Mouse (Mus musculus): ENCODE measurements at regions not wholly inside any gene's neighbourhood (a gene's known extent, or its start where the extent isn't known, plus 50 kb on each side); places are given as distances from the start of the nearest gene placed in this dataset.
"Not testable (repeated sequence)": the region's sequence is repeated elsewhere in the genome, so short reads cannot be mapped to it uniquely, and the experiment has no call there.

- no peak for DNase-seq
Measured at GRCm38 (mm10) chr14:113838237-113838636, 523.8 kb downstream of the Tpm3-rs7 start.

GRCm38 (mm10) chr14:113847836-113848235, 533.4 kb downstream of the Tpm3-rs7 start:
- not testable (repeated sequence) for DNase-seq

GRCm38 (mm10) chr14:113852988-113853387, 538.6 kb downstream of the Tpm3-rs7 start:
- no peak for DNase-seq

GRCm38 (mm10) chr14:113867123-113868019, 553.0 kb downstream of the Tpm3-rs7 start:
- no peak for DNase-seq

- no peak for DNase-seq
Measured at GRCm38 (mm10) chr14:113883581-113883980, 569.2 kb downstream of the Tpm3-rs7 start.

DNA sequence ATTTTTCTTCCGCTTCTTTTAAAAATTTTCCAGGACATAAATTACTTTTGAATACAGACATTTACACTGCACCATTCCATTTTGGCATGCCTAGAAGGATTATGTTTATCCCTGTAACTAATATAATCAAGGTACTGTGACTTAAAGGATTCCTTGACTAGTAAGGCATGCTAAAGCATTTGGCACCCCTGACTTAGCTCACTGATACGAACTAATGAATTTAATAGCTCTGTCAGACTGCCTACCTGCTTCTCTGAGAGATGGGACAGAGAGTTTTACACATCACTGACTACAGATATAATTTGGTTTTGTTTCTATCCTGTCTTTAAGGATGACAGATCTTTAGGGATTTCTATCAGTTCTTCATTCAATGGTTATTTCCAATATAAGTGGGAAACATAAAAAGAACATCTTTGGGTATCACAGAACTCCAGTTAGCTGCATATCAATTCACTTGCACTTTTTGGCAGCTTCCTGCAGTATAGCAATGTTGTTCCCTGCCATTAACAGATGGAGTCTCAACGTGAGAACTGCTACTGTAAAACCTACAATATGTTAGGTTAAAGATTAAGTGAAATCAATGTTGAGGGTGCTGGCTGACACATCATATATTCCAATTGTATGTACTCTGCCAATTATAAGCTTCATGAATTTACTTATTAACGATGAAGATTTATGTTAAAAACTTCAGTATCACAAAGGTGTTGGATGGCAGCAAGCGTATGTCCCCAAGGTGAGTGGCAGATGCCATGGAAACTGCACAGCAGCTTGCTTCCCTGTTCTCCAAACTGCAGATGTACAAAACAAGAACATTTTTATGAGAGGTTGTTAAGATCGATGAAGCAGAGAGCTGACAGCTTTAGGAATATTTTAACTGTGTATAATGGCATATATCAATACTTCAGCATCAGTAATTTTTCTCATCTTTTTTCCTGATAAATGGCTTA, 572.8 kb downstream of the Tpm3-rs7 start:
- DNase-seq, result peak; percentile 7

- no peak for DNase-seq
Measured at GRCm38 (mm10) chr14:113930779-113931178, 616.4 kb downstream of the Tpm3-rs7 start.

- no peak for DNase-seq
Measured at GRCm38 (mm10) chr14:113933841-113934240, 619.4 kb downstream of the Tpm3-rs7 start.
